Mouse (Mus musculus): ENCODE results near the gene Rnf41. TPM values are rescaled to one million over a fixed set of nuclear protein-coding genes. Genes with fewer than 3 reads are reported as not detected.

The Rnf41 gene
- polyA plus RNA-seq, 1 experiment from 2014 or later, result 34.3 TPM

DNA sequence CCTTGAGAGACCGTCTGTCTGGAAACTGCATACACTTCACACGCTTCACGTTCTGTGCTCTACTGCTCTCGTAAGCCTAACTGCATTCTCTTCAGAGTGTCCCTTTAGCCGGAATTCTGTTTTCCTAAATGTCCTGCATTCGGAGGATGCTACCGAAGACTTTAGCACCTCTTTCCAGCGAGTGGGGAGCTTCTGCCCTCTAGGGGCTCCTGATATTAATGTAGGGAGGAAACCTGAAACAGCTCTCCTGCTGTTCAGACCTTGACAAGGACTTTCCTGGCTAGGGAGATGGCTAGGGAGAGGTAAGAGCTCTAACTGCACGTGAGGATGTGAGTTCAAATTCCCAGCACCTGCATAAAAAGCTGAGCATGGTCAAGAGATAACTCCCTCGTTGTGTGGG is 28.9 kb downstream of the Rnf41 start:
- peaks cover 6% of the 10 kb centered on the region; the same call in 1 of the 2 replicates for H3K4me1 ChIP-seq
- DNase-seq (ENCODE audit: low spot score), result no peak
- H3K9me3 ChIP-seq, result no peaks in the 10 kb centered on the region
- no peak overlapping the region for H3K4me3 ChIP-seq
- WGBS, result 66% methylated on average over 10 of the region's 10 CpGs
- H3K36me3 ChIP-seq, result peaks cover 68% of the 10 kb centered on the region
- H3K27me3 ChIP-seq (ENCODE audit: insufficient read depth, poor library complexity, severe bottlenecking), result no peaks in the 10 kb centered on the region
- H3K27ac ChIP-seq, result no peak overlapping the region

GRCm38 (mm10) chr10:128441324-128442119 is 30.1 kb downstream of the Rnf41 start:
- H3K27ac ChIP-seq, result no peak overlapping the region
- 86% methylated on average over 10 of the region's 10 CpGs for WGBS
- 0 out of 2 replicates have a peak, but pooled peaks cover 3% of the 10 kb centered on the region for H3K4me1 ChIP-seq
- no peak overlapping the region for H3K4me3 ChIP-seq
- H3K36me3 ChIP-seq, result peaks cover 57% of the 10 kb centered on the region
- H3K9me3 ChIP-seq, result no peaks in the 10 kb centered on the region
- H3K27me3 ChIP-seq (ENCODE audit: insufficient read depth, poor library complexity, severe bottlenecking), result no peaks in the 10 kb centered on the region
- no peak for DNase-seq (ENCODE audit: low spot score)

- H3K4me1 ChIP-seq, result 0 out of 2 replicates have a peak, but pooled peaks cover 3% of the 10 kb centered on the region
- H3K27ac ChIP-seq, result no peak overlapping the region
- H3K4me3 ChIP-seq, result no peak overlapping the region
- no peaks in the 10 kb centered on the region for H3K27me3 ChIP-seq (ENCODE audit: insufficient read depth, poor library complexity, severe bottlenecking)
- H3K36me3 ChIP-seq, result peaks cover 46% of the 10 kb centered on the region
- no peaks in the 10 kb centered on the region for H3K9me3 ChIP-seq
- 79% methylated on average over 1 of the region's 1 CpGs for WGBS
- no peak for DNase-seq (ENCODE audit: low spot score)
Measured at GRCm38 (mm10) chr10:128442718-128443117, 31.3 kb downstream of the Rnf41 start.

DNA sequence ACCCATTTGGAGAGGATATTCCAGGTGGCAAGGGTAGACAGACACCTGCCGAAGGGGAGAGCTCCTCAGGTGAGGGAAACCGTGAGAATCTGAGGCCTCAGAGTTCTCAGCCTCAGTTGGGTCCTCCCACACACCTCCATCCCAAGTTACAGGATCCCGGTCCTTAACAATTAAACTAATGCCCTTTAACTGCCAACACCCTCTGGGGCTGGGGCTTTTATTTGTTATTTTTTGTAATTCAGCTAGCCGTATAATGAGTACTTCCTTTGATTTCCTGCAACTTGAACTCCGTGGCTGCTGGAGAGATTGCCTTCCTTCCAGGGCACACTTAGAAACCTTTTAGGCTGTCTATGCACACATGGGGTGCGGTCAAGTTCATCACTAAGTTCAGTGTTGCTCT is 32.9 kb downstream of the Rnf41 start:
- Histone ChIP-seq H3K9me3 (no peaks in the 10 kb centered on the region), H3K27ac (no peak overlapping the region), H3K4me1 (no peaks in the 10 kb centered on the region), H3K4me3 (no peak overlapping the region), H3K27me3 (ENCODE audit: insufficient read depth, poor library complexity, severe bottlenecking) (no peaks in the 10 kb centered on the region), H3K36me3 (peaks cover 30% of the 10 kb centered on the region)
- DNase-seq (ENCODE audit: low spot score), result no peak
- WGBS, result 76% methylated on average over 6 of the region's 6 CpGs

DNA sequence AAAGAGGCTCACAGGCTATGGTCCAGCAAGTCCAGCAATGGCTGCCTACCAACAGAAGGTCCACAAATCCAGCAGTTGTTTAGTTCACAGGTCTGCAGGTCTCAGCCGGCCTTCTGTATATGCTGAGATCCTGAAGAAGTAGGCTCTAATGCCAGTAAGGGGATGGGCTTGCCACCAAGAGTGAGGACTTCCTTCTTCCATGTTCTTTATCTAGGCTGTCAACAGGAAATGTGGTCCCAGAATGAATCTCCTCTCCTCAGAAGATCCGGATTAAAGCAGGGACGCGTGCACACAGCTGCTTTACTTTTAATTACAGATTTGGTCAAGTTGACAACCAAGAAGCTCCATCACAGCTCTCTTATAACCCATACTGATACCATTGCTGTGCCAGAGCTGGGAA is 34.0 kb downstream of the Rnf41 start:
- H3K27me3 ChIP-seq (ENCODE audit: insufficient read depth, poor library complexity, severe bottlenecking), result no peaks in the 10 kb centered on the region
- no peak overlapping the region for H3K4me3 ChIP-seq
- no peak overlapping the region for H3K27ac ChIP-seq
- 77% methylated on average over 4 of the region's 4 CpGs for WGBS
- no peaks in the 10 kb centered on the region for H3K4me1 ChIP-seq
- DNase-seq (ENCODE audit: low spot score), result no peak
- H3K9me3 ChIP-seq, result no peaks in the 10 kb centered on the region
- H3K36me3 ChIP-seq, result peaks cover 19% of the 10 kb centered on the region

GRCm38 (mm10) chr10:128451014-128451413 is 39.6 kb downstream of the Rnf41 start:
- no peak overlapping the region for H3K27ac ChIP-seq
- H3K36me3 ChIP-seq, result no peaks in the 10 kb centered on the region
- H3K4me3 ChIP-seq, result no peak overlapping the region
- 81% methylated on average over 6 of the region's 6 CpGs for WGBS
- H3K9me3 ChIP-seq, result no peaks in the 10 kb centered on the region
- H3K4me1 ChIP-seq, result no peaks in the 10 kb centered on the region
- no peaks in the 10 kb centered on the region for H3K27me3 ChIP-seq (ENCODE audit: insufficient read depth, poor library complexity, severe bottlenecking)
- no peak for DNase-seq (ENCODE audit: low spot score)

- Histone ChIP-seq H3K4me3 (no peak overlapping the region), H3K9me3 (no peaks in the 10 kb centered on the region)
Measured at GRCm38 (mm10) chr10:128454471-128454870, 43.0 kb downstream of the Rnf41 start.

DNA sequence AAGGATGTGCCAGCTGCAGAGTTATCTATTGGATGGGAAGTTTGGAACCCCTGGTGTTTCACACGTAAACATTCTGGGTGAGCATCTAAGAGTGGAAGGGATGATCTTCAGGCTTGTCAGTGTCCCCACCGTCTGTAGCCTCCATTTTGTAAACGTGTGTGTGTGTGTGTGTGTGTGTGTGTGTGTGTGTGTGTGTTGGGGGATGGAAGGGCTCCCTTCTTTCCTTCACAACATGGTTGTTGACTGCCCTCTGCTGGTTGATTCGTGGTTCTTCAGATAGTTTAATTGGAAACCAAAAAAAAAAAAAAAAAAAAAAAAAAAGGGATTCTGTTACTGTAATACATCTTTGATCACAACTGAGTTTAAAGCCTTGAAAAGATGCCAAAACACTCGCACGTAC is 43.8 kb downstream of the Rnf41 start:
- no peaks in the 10 kb centered on the region for H3K9me3 ChIP-seq
- peak overlapping the region; percentile 56; the same call in 1 of the 2 replicates for H3K27ac ChIP-seq
- no peaks in the 10 kb centered on the region for H3K36me3 ChIP-seq
- WGBS, result 2% methylated on average over 6 of the region's 6 CpGs
- DNase-seq (ENCODE audit: low spot score), result peak; percentile 85
- no peaks in the 10 kb centered on the region for H3K27me3 ChIP-seq (ENCODE audit: insufficient read depth, poor library complexity, severe bottlenecking)
- H3K4me1 ChIP-seq, result peaks cover 2% of the 10 kb centered on the region
- 0 out of 2 replicates have a peak overlapping the region, but pooled peaks have one; percentile 24 for H3K4me3 ChIP-seq

More at GRCm38 (mm10) chr10:128454471-128454870, 43.0 kb downstream of the Rnf41 start:
- Histone ChIP-seq H3K27ac (no peak overlapping the region), H3K27me3 (ENCODE audit: insufficient read depth, poor library complexity, severe bottlenecking) (no peaks in the 10 kb centered on the region), H3K4me1 (no peaks in the 10 kb centered on the region), H3K36me3 (no peaks in the 10 kb centered on the region)
- DNase-seq (ENCODE audit: low spot score), result no peak
- 76% methylated on average over 3 of the region's 3 CpGs for WGBS

DNA sequence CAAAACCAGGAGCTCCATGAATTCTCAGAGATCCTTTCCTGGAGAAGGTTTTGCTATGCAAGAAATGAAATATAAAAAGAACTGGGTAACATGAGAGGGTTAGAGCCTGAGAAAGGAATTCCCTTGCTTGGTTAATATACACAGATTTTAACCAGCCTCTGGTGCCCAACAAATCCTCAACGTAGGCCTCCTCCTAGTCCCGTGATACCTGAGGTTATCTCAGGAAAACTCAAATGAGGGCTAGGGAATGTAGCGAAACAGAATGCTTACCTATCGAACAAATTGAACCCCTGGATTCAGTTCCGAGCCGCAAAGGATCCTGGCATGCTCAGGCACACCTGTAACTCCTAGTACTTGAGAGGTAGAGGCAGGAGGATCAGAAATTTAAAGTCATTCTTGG is 46.2 kb downstream of the Rnf41 start:
- no peak overlapping the region for H3K4me3 ChIP-seq
- WGBS, result 83% methylated on average over 6 of the region's 6 CpGs

GRCm38 (mm10) chr10:128458348-128458718 is 46.9 kb downstream of the Rnf41 start:
- peak overlapping the region; percentile 98 for H3K27ac ChIP-seq
- peaks cover 23% of the 10 kb centered on the region for H3K36me3 ChIP-seq
- H3K4me1 ChIP-seq, result peaks cover 10% of the 10 kb centered on the region
- DNase-seq (ENCODE audit: low spot score), result peak; percentile 94
- H3K27me3 ChIP-seq (ENCODE audit: insufficient read depth, poor library complexity, severe bottlenecking), result no peaks in the 10 kb centered on the region
- under 1% methylated on average over 29 of the region's 29 CpGs for WGBS
- peak overlapping the region; percentile 90 for H3K4me3 ChIP-seq
- no peaks in the 10 kb centered on the region for H3K9me3 ChIP-seq

More for the DNA sequence above, 46.2 kb downstream of the Rnf41 start:
- Histone ChIP-seq H3K27me3 (ENCODE audit: insufficient read depth, poor library complexity, severe bottlenecking) (no peaks in the 10 kb centered on the region), H3K27ac (no peak overlapping the region), H3K9me3 (no peaks in the 10 kb centered on the region), H3K4me1 (peaks cover 10% of the 10 kb centered on the region), H3K36me3 (peaks cover 17% of the 10 kb centered on the region)
- DNase-seq (ENCODE audit: low spot score), result no peak

DNA sequence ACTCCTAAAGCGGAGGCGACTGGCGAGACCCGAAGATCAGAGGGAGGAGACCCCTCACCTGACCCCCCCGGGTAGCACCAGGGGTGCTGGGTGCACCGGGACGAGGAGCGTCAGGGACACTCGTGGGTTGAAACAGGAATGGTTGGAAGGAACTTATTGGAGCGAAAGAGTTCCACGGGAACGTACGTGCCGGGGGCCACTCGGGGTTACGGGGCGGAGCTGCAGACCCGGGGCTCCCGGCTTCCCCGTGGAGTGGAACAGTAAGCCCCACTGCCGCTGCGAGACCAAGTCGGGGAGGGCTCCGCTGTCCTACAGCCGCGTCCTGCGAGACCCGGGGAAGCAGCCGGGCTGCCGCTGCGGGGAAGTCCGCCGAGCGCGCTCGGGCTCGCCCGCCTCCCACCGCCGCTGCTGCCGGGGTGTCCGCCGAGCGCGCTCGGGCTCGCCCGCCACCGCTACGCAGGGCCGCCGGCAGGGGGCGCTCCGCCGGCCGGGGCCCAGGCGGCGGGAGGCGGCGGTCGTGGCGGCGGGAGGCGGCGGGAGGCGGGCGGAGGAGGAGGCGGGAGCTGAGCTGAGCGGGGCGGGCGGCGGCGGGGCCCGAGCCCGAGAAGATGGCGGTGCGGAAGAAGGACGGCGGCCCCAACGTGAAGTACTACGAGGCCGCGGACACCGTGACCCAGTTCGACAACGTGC is 47.4 kb downstream of the Rnf41 start, which contains the start of gene Smarcc2:
TSS of gene Smarcc2 (plus strand) at position 530 of the 690 bp plus-strand sequence.
- Histone ChIP-seq H3K27me3 (ENCODE audit: insufficient read depth, poor library complexity, severe bottlenecking) (no peaks in the 10 kb centered on the region), H3K36me3 (peaks cover 29% of the 10 kb centered on the region), H3K27ac (peak within 1 kb of the TSS; percentile 98), H3K4me1 (peaks cover 10% of the 10 kb centered on the region), H3K9me3 (no peaks in the 10 kb centered on the region), H3K4me3 (peak within 1 kb of the TSS; percentile 90)
- peak; percentile 86 for DNase-seq (ENCODE audit: low spot score)
- under 1% methylated on average over 78 of the region's 86 CpGs for WGBS

DNA sequence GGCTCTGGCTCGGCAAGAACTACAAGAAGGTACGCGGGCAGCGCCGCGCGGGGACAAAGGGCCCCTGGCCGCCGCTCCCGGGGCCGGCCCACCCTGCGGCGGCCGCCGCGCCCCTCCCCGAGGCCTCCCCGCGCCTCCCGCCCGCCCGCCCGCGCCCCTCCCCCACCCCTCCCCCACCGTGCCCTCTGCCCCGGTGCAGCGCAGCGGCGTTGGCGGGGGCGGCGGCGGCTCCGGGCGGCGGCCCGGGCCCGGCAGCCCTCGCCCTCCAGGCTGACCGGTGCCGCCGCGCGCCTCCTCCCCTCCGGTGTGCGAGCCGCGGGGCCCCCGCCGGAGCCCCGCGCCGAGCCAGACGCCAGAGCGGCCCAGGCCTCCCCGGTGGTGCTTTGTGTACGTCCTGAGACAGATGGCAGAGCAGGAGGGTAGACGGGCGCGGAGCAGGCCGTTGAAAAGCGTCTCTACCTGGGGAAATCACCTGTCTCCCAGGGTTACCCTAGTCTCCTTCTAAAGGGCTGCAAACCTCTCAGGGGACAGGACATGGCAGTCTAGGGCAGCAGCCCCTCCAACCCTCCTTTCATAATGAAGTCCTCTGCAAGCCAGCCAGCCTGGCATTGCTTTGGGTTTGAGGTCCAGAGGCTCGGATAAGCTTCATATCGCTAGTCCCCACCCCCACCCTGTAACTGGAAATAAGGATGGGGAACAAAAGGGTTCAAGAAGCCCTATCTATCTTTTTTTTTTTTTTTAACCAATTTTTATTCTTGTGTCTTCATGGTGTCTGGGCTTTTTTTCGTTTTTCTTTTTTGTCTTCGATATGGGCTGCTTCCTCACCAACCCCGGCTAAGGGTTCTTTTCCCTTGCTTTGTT is 48.2 kb downstream of the Rnf41 start:
- H3K9me3 ChIP-seq, result no peaks in the 10 kb centered on the region
- 2% methylated on average over 42 of the region's 67 CpGs for WGBS
- peaks cover 10% of the 10 kb centered on the region for H3K4me1 ChIP-seq
- DNase-seq (ENCODE audit: low spot score), result peak; percentile 81
- H3K4me3 ChIP-seq, result peak overlapping the region; percentile 90
- H3K27ac ChIP-seq, result peak overlapping the region; percentile 98
- peaks cover 37% of the 10 kb centered on the region for H3K36me3 ChIP-seq
- H3K27me3 ChIP-seq (ENCODE audit: insufficient read depth, poor library complexity, severe bottlenecking), result no peaks in the 10 kb centered on the region

Measured in heart, embryonic 10.5 days (tissue).